Mouse (Mus musculus) small intestine, adult 2 months (tissue): ENCODE results near the gene Tspan31. TPM values are rescaled to one million over a fixed set of nuclear protein-coding genes. Genes with fewer than 3 reads are reported as not detected.
"Not testable (repeated sequence)": the region's sequence is repeated elsewhere in the genome, so short reads cannot be mapped to it uniquely, and the experiment has no call there.

Experiments
- H3K27ac ChIP-seq: fragments of 200-500 bp; 2 replicates; pipeline ENCODE4 v1.5.1; 2012; ENCODE audit warnings: low read depth, low read length, control low read depth, inconsistent platforms; ENCODE audit not compliant: insufficient read depth
- H3K27me3 ChIP-seq: fragments of 200-500 bp; 2 replicates; pipeline ENCODE4 v1.6.1; 2012; ENCODE audit warnings: mild to moderate bottlenecking, moderate library complexity, low read length, inconsistent platforms; ENCODE audit not compliant: control insufficient read depth, insufficient read depth
- H3K36me3 ChIP-seq: fragments of 200-500 bp; 2 replicates; pipeline ENCODE4 v1.6.1; 2012; ENCODE audit warnings: mild to moderate bottlenecking, low read length, control low read depth, inconsistent platforms; ENCODE audit not compliant: control insufficient read depth, insufficient read depth
- H3K4me1 ChIP-seq: fragments of 200-500 bp; 2 replicates; pipeline ENCODE4 v1.6.1; 2012; ENCODE audit warnings: low read length, inconsistent platforms, mixed read lengths; ENCODE audit not compliant: control insufficient read depth, insufficient read depth, insufficient read length
- H3K4me3 ChIP-seq: fragments of 200-500 bp; 2 replicates; pipeline ENCODE4 v1.5.1; 2012; ENCODE audit warnings: low read depth, mild to moderate bottlenecking, control low read depth, inconsistent platforms, low read length, moderate library complexity
- CTCF ChIP-seq: fragments of 200-500 bp; IDR thresholded peaks from 2 replicates; pipeline ENCODE4 v1.5.1; 2012; ENCODE audit warnings: low read depth, mild to moderate bottlenecking, control low read depth, inconsistent platforms, low read length, moderate library complexity, mixed read lengths; ENCODE audit not compliant: insufficient replicate concordance, insufficient read length; ENCODE audit errors: extremely low read depth
- POLR2A ChIP-seq: fragments of 200-500 bp; IDR thresholded peaks from 2 replicates; pipeline ENCODE4 v1.6.1; 2012; ENCODE audit warnings: low read depth, mild to moderate bottlenecking, control low read depth, inconsistent platforms, low read length, moderate library complexity
- WGBS: fragments of 180-500 bp; shearing (Covaris S2); methylation state at CpG from one replicate; pipeline ENCODE4 v1.1.7; 2018; 5-methylcytosine and 5-hydroxymethylcytosine counted together
- polyA plus RNA-seq: library from polyadenylated mRNA; depleted of rRNA; stranded (reverse); fragments of >200 nt; gene quantifications from 2 replicates; pipeline ENCODE4 v1.2.3, GENCODE M21; 2012

Tspan31 gene
- polyA plus RNA-seq, 1 experiment, result 48.9 TPM

GRCm38 (mm10) chr10:127062503-127062902 is 7.6 kb downstream of the Tspan31 start:
- Histone ChIP-seq H3K27ac (no peak overlapping the region), H3K36me3 (peaks cover 17% of the 10 kb centered on the region), H3K4me3 (no peak overlapping the region), H3K27me3 (peaks cover 9% of the 10 kb centered on the region), H3K4me1 (peaks cover 19% of the 10 kb centered on the region)
- 66% methylated on average over 5 of the region's 5 CpGs for WGBS
- no peak for TF ChIP-seq POLR2A

DNA sequence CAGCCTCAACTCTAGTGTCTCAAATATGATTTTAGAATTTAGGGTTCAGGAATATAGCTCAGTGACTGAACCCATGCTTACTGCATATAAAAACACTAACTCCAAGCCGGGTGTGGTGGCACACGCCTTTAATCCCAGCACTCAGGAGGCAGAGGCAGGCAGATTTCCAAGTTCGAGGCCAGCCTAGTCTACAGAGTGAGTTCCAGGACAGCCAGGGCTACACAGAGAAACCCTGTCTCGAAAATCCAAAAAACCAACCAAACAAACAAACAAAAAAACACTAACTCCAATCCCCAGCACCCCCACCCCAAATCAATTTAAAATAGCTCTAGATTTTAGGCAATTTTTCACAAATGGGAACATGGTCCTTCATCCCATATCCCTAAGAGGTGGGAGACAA is 8.0 kb downstream of the Tspan31 start:
- H3K27me3 ChIP-seq, H3K27ac ChIP-seq, H3K4me3 ChIP-seq: not testable (repeated sequence)
- H3K36me3 ChIP-seq, result peaks cover 13% of the 10 kb centered on the region
- 75% methylated on average over 4 of the region's 4 CpGs for WGBS
- H3K4me1 ChIP-seq, result peaks cover 19% of the 10 kb centered on the region

DNA sequence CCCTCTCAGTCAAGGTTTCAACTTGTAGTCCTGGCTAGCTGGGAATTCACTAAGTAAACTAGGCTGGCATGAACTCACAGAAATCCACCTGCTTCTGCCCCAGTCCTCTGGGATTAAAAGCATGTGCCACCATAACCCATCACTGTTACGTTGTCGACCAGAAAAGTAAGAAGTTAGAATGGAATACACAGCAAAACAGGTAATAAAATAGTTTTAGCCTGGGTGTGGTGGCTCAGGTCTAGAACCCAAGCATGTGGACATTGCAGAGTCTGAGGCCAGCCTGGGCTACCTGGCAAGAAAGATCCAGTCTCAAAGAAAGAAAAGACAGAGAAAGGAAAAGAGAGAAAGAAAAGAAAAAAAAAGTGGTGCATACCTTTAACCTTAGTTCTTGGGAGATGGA is 8.6 kb downstream of the Tspan31 start:
- H3K36me3 ChIP-seq, result peaks cover 8% of the 10 kb centered on the region
- TF ChIP-seq CTCF (no peak), POLR2A (no peak)
- no peak overlapping the region for H3K4me3 ChIP-seq
- peaks cover 15% of the 10 kb centered on the region for H3K4me1 ChIP-seq
- 79% methylated on average over 2 of the region's 2 CpGs for WGBS
- H3K27ac ChIP-seq, result no peak overlapping the region
- H3K27me3 ChIP-seq, result peaks cover 9% of the 10 kb centered on the region

- TF ChIP-seq CTCF (no peak), POLR2A (no peak)
- H3K4me1 ChIP-seq, result peaks cover 13% of the 10 kb centered on the region
- H3K27me3 ChIP-seq, result peaks cover 9% of the 10 kb centered on the region
- no peak overlapping the region for H3K4me3 ChIP-seq
- H3K27ac ChIP-seq, result no peak overlapping the region
- H3K36me3 ChIP-seq, result peaks cover 11% of the 10 kb centered on the region
- 79% methylated on average over 5 of the region's 5 CpGs for WGBS
Observed at GRCm38 (mm10) chr10:127061085-127061484, 9.0 kb downstream of the Tspan31 start.

DNA sequence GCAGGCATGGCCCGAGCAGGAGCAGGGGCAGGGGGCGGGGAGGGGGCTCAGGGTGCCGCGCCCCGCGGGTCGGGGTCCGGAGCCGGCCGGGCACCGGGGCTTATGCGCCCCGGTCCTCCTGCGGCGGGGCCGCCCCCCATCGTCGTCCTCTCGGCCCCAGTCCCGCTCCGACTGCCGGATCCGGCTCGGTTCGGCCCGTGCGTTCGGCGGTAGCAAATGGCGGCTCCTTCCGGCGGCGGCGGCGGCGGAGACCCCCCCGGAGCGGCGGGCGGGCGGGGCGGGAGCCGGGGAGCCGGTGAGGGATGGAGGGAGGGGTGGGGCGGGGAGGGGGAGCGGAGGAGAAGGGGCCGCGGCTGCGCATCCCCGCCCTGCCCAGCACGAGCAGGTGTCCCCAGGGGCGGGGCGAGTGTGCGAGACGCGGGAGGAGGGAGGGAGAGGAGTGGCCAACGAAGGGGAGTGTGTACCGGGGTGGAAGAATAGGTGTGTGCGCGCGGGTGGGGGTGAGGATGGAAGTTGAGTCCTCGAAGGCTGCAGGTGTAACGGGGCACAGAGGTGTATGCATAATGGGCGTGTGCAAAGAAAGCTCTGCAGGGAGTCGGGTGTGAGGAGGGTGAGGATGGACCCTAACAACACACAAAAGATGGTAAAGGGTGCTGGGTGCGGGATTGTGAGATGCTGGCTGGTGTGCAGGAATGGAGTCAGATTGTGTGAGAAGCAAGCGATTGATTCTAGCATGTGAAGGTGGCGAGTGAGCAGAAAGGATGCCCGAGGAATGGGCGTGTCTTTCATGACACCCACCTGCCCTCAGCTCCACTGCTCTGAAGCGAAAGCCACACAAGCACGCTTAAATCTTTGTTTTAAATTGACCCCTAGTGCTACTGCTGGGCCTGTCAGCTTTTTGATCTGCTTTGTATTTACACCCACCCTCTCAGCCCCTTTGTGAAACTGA is 9.8 kb downstream of the Tspan31 start, which contains the start of gene March9:
March9 (minus strand) TSS at position 217 of the 949 bp plus-strand sequence.
- Histone ChIP-seq H3K27ac (no peak within 1 kb of the TSS), H3K27me3 (peaks cover 9% of the 10 kb centered on the region), H3K4me1 (peaks cover 11% of the 10 kb centered on the region), H3K36me3 (peaks cover 10% of the 10 kb centered on the region), H3K4me3 (peak within 1 kb of the TSS; percentile 75)
- WGBS, result 1% methylated on average over 61 of the region's 72 CpGs
- TF ChIP-seq CTCF (no peak), POLR2A (no peak)

- 1% methylated on average over 57 of the region's 92 CpGs for WGBS
- TF ChIP-seq POLR2A (no peak), CTCF (no peak)
- no peak overlapping the region for H3K27ac ChIP-seq
Observed at GRCm38 (mm10) chr10:127059174-127059967, 10.7 kb downstream of the Tspan31 start.

DNA sequence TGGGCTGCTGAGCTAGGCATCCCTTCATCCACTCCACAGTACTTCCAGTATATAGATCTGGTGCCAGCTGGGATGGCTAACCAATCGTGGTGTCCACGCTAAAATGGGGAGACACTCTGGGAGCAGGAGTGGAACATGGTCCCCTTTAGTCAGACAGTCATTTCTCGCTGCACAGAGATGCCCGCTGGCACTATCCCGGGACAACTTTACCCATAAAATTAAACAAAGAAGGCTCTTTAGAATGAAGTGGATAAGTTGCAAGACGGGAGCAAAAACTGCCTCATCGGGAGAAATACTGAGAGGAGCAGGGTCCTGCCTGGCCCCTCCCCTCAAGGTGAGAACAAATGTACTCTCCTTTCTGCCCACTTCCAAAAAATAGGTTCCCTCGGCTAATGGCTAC is 11.4 kb downstream of the Tspan31 start:
- 1% methylated on average over 8 of the region's 8 CpGs for WGBS
- peak overlapping the region; percentile 75; the same call in 1 of the 2 replicates for H3K4me3 ChIP-seq
- H3K4me1 ChIP-seq, result peaks cover 7% of the 10 kb centered on the region
- H3K36me3 ChIP-seq, result peaks cover 6% of the 10 kb centered on the region; the same call in 1 of the 2 replicates
- H3K27ac ChIP-seq, result no peak overlapping the region
- TF ChIP-seq POLR2A (no peak), CTCF (no peak)
- peaks cover 9% of the 10 kb centered on the region for H3K27me3 ChIP-seq

More at GRCm38 (mm10) chr10:127059174-127059967, 10.7 kb downstream of the Tspan31 start:
- H3K27me3 ChIP-seq, result peaks cover 9% of the 10 kb centered on the region
- peaks cover 9% of the 10 kb centered on the region for H3K4me1 ChIP-seq
- H3K36me3 ChIP-seq, result peaks cover 6% of the 10 kb centered on the region; the same call in 1 of the 2 replicates
- H3K4me3 ChIP-seq, result peak overlapping the region; percentile 75
